Mouse (Mus musculus): ENCODE results near the gene Tprg. TPM values are rescaled to one million over a fixed set of nuclear protein-coding genes. Genes with fewer than 3 reads are reported as not detected.

The Tprg gene
- total RNA-seq, 1 experiment = not detected

DNA sequence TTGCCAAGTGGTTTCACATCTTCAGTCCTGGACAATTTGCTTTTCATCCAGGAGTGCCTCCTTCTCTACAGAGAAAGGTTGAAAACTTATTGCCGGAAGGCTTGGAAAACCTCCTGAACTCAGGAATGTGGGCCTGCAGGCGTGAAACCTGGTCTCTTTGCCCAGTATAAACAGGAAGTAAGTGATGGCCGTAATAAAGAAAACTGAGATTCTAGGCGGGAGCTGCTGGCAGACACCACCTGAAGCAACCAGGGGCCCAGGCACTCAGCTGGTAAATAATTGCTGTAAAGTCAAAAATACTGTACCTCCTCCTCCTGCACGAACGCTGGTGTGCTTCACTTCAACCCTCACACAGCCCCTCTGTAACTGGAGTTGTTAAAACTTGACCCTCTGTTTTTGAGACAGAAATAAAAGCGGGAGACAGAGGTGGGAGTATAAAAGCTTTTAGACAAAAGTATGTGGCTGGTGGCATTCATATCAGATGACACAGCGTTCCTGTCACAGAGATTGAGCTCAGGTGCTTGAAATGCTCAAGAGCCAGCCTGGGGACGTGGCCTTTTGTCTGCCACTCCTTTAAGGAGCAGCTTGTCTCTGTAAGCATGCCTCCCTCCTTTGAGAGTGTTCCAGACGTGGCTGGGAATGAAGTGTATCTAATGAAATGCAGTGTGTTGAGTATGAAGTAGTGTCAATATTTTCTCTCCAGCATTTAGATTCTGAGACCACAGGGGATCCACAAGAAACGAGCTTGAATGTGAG lies 131.4 kb downstream of the Tprg start:
- Histone ChIP-seq H3K4me1 (ENCODE audit: control insufficient read depth in 2 of 2, insufficient read depth in 2 of 2, low read length in 2 of 2, poor library complexity in 1 of 2) (no peaks in the 10 kb centered on the region), H3K9ac (ENCODE audit: insufficient read depth, low read depth, low read length, poor library complexity, severe bottlenecking) (no peak overlapping the region), H3K4me3 (ENCODE audit: insufficient read depth in 1 of 2, low read depth in 1 of 2, low read length in 2 of 2, poor library complexity in 1 of 2, severe bottlenecking in 1 of 2) (no peak overlapping the region), H3K27ac (ENCODE audit: insufficient read depth, low read depth, low read length, poor library complexity, severe bottlenecking) (no peak overlapping the region), H3K9me3 (ENCODE audit: control insufficient read depth, insufficient read depth, low read depth, low read length) (no peaks in the 10 kb centered on the region), H3K36me3 (ENCODE audit: control insufficient read depth, insufficient read depth, low read length, poor library complexity, severe bottlenecking) (no peaks in the 10 kb centered on the region)
- TF ChIP-seq MAFK (IDR thresholded peaks at IDR 0.05; ENCODE audit: insufficient read depth, low read depth, low read length) (no peak), ZC3H11A (IDR thresholded peaks at IDR 0.05; ENCODE audit: borderline replicate concordance, low read depth, low read length) (no peak), HCFC1 (IDR thresholded peaks at IDR 0.05; ENCODE audit: borderline replicate concordance, insufficient read depth, low read length) (no peak), CHD2 (IDR thresholded peaks at IDR 0.05; ENCODE audit: low read depth, low read length) (no peak), ZNF384 (IDR thresholded peaks at IDR 0.05; ENCODE audit: low read depth, low read length) (no peak)
- in situ Hi-C loops (cut with MboI; ENCODE audit: low sequenced_read_pairs in 2 of 2, unreplicated experiment in 2 of 2) = no loop called here
- DNase-seq (ENCODE audit: low read depth, low spot score) = no peak

- in situ Hi-C loops (cut with MboI; ENCODE audit: low sequenced_read_pairs in 2 of 2, unreplicated experiment in 2 of 2) = no loop called here
- H3K4me1 ChIP-seq (ENCODE audit: control insufficient read depth in 2 of 2, insufficient read depth in 2 of 2, low read length in 2 of 2, poor library complexity in 1 of 2) = no peaks in the 10 kb centered on the region
Observed at GRCm38 (mm10) chr16:25422997-25423396, 136.4 kb downstream of the Tprg start.

DNA sequence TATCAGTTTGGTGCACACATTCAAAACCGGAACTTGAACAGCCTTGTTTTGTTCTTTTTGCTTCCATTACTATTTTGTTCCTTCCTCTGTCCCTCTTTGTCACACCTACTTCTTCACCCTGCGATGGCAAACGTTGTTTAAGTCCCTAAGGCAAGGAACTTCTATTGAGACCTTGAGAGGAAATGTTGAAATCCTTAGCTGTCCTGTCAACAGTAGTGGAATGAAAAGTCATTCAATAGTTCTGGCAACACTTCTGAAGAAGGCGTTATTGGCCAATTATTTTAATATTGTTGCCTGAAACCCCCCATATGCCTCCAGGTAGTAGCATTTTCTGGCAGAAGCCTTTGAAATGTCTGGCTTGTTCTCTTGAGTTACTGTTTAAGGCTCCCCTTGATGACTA lies 137.4 kb downstream of the Tprg start:
- Histone ChIP-seq H3K9ac (ENCODE audit: insufficient read depth, low read depth, low read length, poor library complexity, severe bottlenecking) (no peak overlapping the region), H3K36me3 (ENCODE audit: control insufficient read depth, insufficient read depth, low read length, poor library complexity, severe bottlenecking) (no peaks in the 10 kb centered on the region), H3K4me3 (ENCODE audit: insufficient read depth in 1 of 2, low read depth in 1 of 2, low read length in 2 of 2, poor library complexity in 1 of 2, severe bottlenecking in 1 of 2) (no peak overlapping the region), H3K4me1 (ENCODE audit: control insufficient read depth in 2 of 2, insufficient read depth in 2 of 2, low read length in 2 of 2, poor library complexity in 1 of 2) (no peaks in the 10 kb centered on the region), H3K27ac (ENCODE audit: insufficient read depth, low read depth, low read length, poor library complexity, severe bottlenecking) (no peak overlapping the region), H3K9me3 (ENCODE audit: control insufficient read depth, insufficient read depth, low read depth, low read length) (no peaks in the 10 kb centered on the region)
- no peak for DNase-seq (ENCODE audit: low read depth, low spot score)
- in situ Hi-C loops (cut with MboI; ENCODE audit: low sequenced_read_pairs in 2 of 2, unreplicated experiment in 2 of 2) = no loop called here
- TF ChIP-seq HCFC1 (IDR thresholded peaks at IDR 0.05; ENCODE audit: borderline replicate concordance, insufficient read depth, low read length) = no peak

More at GRCm38 (mm10) chr16:25422997-25423396, 136.4 kb downstream of the Tprg start:
- TF ChIP-seq CHD2 (IDR thresholded peaks at IDR 0.05; ENCODE audit: low read depth, low read length) (no peak), MAFK (IDR thresholded peaks at IDR 0.05; ENCODE audit: insufficient read depth, low read depth, low read length) (no peak), ZNF384 (IDR thresholded peaks at IDR 0.05; ENCODE audit: low read depth, low read length) (no peak)
- H3K9me3 ChIP-seq (ENCODE audit: control insufficient read depth, insufficient read depth, low read depth, low read length) = no peaks in the 10 kb centered on the region
- H3K27ac ChIP-seq (ENCODE audit: insufficient read depth, low read depth, low read length, poor library complexity, severe bottlenecking) = no peak overlapping the region
- no peak overlapping the region for H3K4me3 ChIP-seq (ENCODE audit: insufficient read depth in 1 of 2, low read depth in 1 of 2, low read length in 2 of 2, poor library complexity in 1 of 2, severe bottlenecking in 1 of 2)
- H3K9ac ChIP-seq (ENCODE audit: insufficient read depth, low read depth, low read length, poor library complexity, severe bottlenecking) = no peak overlapping the region
- DNase-seq (ENCODE audit: low read depth, low spot score) = no peak
- H3K36me3 ChIP-seq (ENCODE audit: control insufficient read depth, insufficient read depth, low read length, poor library complexity, severe bottlenecking) = no peaks in the 10 kb centered on the region

DNA sequence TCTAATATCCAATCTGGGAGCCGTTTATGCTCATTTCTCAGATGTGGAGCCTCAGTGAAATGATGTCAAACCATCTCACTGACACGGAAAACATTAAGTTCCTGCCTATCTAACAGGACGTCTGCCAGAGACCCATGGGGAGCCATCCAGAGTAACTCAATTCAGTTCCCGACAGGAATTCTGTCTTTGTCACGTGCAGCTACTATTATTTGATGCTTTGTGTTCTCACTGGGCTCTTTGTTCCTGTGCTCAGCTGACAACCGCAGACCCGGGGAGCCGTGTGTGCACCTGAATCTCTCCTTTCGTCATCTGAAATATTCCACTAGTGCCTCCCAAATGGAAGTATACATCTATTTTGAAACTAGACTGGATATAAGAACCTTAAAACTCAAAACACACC lies 138.3 kb downstream of the Tprg start:
- no peak for DNase-seq (ENCODE audit: low read depth, low spot score)
- Histone ChIP-seq H3K4me1 (ENCODE audit: control insufficient read depth in 2 of 2, insufficient read depth in 2 of 2, low read length in 2 of 2, poor library complexity in 1 of 2) (no peaks in the 10 kb centered on the region), H3K9me3 (ENCODE audit: control insufficient read depth, insufficient read depth, low read depth, low read length) (no peaks in the 10 kb centered on the region), H3K4me3 (ENCODE audit: insufficient read depth in 1 of 2, low read depth in 1 of 2, low read length in 2 of 2, poor library complexity in 1 of 2, severe bottlenecking in 1 of 2) (no peak overlapping the region), H3K36me3 (ENCODE audit: control insufficient read depth, insufficient read depth, low read length, poor library complexity, severe bottlenecking) (no peaks in the 10 kb centered on the region), H3K27ac (ENCODE audit: insufficient read depth, low read depth, low read length, poor library complexity, severe bottlenecking) (no peak overlapping the region), H3K9ac (ENCODE audit: insufficient read depth, low read depth, low read length, poor library complexity, severe bottlenecking) (no peak overlapping the region)
- in situ Hi-C loops (cut with MboI; ENCODE audit: low sequenced_read_pairs in 2 of 2, unreplicated experiment in 2 of 2) = no loop called here
- TF ChIP-seq CHD2 (IDR thresholded peaks at IDR 0.05; ENCODE audit: low read depth, low read length) = no peak
- TF ChIP-seq MAFK (IDR thresholded peaks at IDR 0.05; ENCODE audit: insufficient read depth, low read depth, low read length) = no peak
- no peak for TF ChIP-seq HCFC1 (IDR thresholded peaks at IDR 0.05; ENCODE audit: borderline replicate concordance, insufficient read depth, low read length)
- TF ChIP-seq ZC3H11A (IDR thresholded peaks at IDR 0.05; ENCODE audit: borderline replicate concordance, low read depth, low read length) = no peak
- TF ChIP-seq ZNF384 (IDR thresholded peaks at IDR 0.05; ENCODE audit: low read depth, low read length) = no peak

GRCm38 (mm10) chr16:25425376-25425775 lies 138.8 kb downstream of the Tprg start:
- TF ChIP-seq MAFK (IDR thresholded peaks at IDR 0.05; ENCODE audit: insufficient read depth, low read depth, low read length) (no peak), HCFC1 (IDR thresholded peaks at IDR 0.05; ENCODE audit: borderline replicate concordance, insufficient read depth, low read length) (no peak), ZC3H11A (IDR thresholded peaks at IDR 0.05; ENCODE audit: borderline replicate concordance, low read depth, low read length) (no peak), CHD2 (IDR thresholded peaks at IDR 0.05; ENCODE audit: low read depth, low read length) (no peak), ZNF384 (IDR thresholded peaks at IDR 0.05; ENCODE audit: low read depth, low read length) (no peak)
- in situ Hi-C loops (cut with MboI; ENCODE audit: low sequenced_read_pairs in 2 of 2, unreplicated experiment in 2 of 2) = no loop called here

More at GRCm38 (mm10) chr16:25425376-25425775, 138.8 kb downstream of the Tprg start:
- DNase-seq (ENCODE audit: low read depth, low spot score) = no peak
- no peak overlapping the region for H3K27ac ChIP-seq (ENCODE audit: insufficient read depth, low read depth, low read length, poor library complexity, severe bottlenecking)
- H3K9ac ChIP-seq (ENCODE audit: insufficient read depth, low read depth, low read length, poor library complexity, severe bottlenecking) = no peak overlapping the region
- H3K4me3 ChIP-seq (ENCODE audit: insufficient read depth in 1 of 2, low read depth in 1 of 2, low read length in 2 of 2, poor library complexity in 1 of 2, severe bottlenecking in 1 of 2) = no peak overlapping the region
- no peaks in the 10 kb centered on the region for H3K36me3 ChIP-seq (ENCODE audit: control insufficient read depth, insufficient read depth, low read length, poor library complexity, severe bottlenecking)
- H3K9me3 ChIP-seq (ENCODE audit: control insufficient read depth, insufficient read depth, low read depth, low read length) = no peaks in the 10 kb centered on the region
- H3K4me1 ChIP-seq (ENCODE audit: control insufficient read depth in 2 of 2, insufficient read depth in 2 of 2, low read length in 2 of 2, poor library complexity in 1 of 2) = no peaks in the 10 kb centered on the region
